Mouse (Mus musculus): ENCODE measurements at regions not wholly inside any gene's neighbourhood (a gene's known extent, or its start where the extent isn't known, plus 50 kb on each side); places are given as distances from the start of the nearest gene placed in this dataset.

DNA sequence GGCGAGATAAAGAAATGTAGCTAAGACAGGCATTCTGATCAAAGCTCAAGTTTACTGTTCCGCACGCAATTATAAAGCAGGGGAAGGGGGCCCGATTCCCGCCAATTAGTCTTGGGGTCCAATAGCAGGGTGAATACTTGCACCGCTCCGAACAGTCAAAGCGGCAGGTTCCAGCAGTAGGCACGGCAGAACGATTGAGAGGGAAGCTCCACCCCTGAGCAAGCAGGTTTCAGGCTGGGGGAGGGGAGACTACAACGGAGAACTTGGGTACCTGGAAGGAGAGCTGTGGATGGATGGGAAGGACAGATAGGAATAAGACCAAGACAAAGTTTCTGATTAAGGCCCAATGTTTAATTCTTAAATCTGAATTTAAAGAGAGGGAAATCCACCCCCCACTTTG, 618.8 kb downstream of the Adcyap1 start:
- Histone ChIP-seq H3K27me3 (no peaks in the 10 kb centered on the region), H3K4me3 (replicated peaks) (no peak overlapping the region), H3K36me3 (no peaks in the 10 kb centered on the region), H3K27ac (no peak overlapping the region), H3K9ac (replicated peaks) (no peak overlapping the region), H3K4me2 (peak overlapping the region; percentile 10; the same call in 1 of the 2 replicates), H3K4me1 (replicated peaks) (no peaks in the 10 kb centered on the region), H3K9me3 (no peaks in the 10 kb centered on the region)
- 16% methylated on average over 11 of the region's 11 CpGs for WGBS
- no peak for ATAC-seq (ENCODE audit: insufficient number of reproducible peaks, insufficient read depth, low FRiP score, low TSS enrichment, low read depth)
